Mouse (Mus musculus) intestine, postnatal 0 days (tissue): ENCODE data around the gene Nemp1. TPM values are rescaled to one million over a fixed set of nuclear protein-coding genes. Genes with fewer than 3 reads are reported as not detected.
A peak's percentile ranks its signal among the peaks of the same experiment; 100 is the strongest.

Experiments
- ATAC-seq: fragments of 200-750 bp; cut with Nextera tagmentation; 2 replicates; pipeline ENCODE4 v1.8.0; 2017; ENCODE audit warnings: mild to moderate bottlenecking, moderate TSS enrichment, moderate library complexity
- H3K27ac ChIP-seq: fragments of 300-500 bp; sonication (generic); 2 replicates; pipeline ENCODE4 v1.5.1; 2014; ENCODE audit warnings: mild to moderate bottlenecking, low read depth, low read length, moderate library complexity
- H3K27me3 ChIP-seq: fragments of 300-500 bp; sonication (generic); replicated peaks from 2 replicates; pipeline ENCODE4 v1.6.1; 2014; ENCODE audit warnings: low read length, mixed read lengths; ENCODE audit not compliant: control insufficient read depth, insufficient read depth
- H3K36me3 ChIP-seq: fragments of 300-500 bp; sonication (generic); 2 replicates; pipeline ENCODE4 v1.6.1; 2014; ENCODE audit warnings: mild to moderate bottlenecking, moderate library complexity; ENCODE audit not compliant: control insufficient read depth, insufficient read depth
- H3K4me1 ChIP-seq: fragments of 300-500 bp; sonication (generic); replicated peaks from 2 replicates; pipeline ENCODE4 v1.6.1; 2014; ENCODE audit warnings: antibody characterized with exemption, low read length, mixed read lengths; ENCODE audit not compliant: control insufficient read depth, insufficient read depth
- H3K4me2 ChIP-seq: fragments of 300-500 bp; sonication (generic); replicated peaks from 2 replicates; pipeline ENCODE4 v1.6.1; 2014; ENCODE audit warnings: low read depth, mild to moderate bottlenecking, moderate library complexity
- H3K4me3 ChIP-seq: fragments of 300-500 bp; sonication (generic); 2 replicates; pipeline ENCODE4 v1.5.1; 2014; ENCODE audit warnings: low read depth, low read length
- H3K9ac ChIP-seq: fragments of 300-500 bp; sonication (generic); 2 replicates; pipeline ENCODE4 v1.6.1; 2014; ENCODE audit warnings: mild to moderate bottlenecking, low read depth, low read length
- H3K9me3 ChIP-seq: fragments of 300-500 bp; sonication (generic); 2 replicates; pipeline ENCODE4 v1.6.1; 2016; ENCODE audit warnings: mixed run types; ENCODE audit not compliant: control insufficient read depth
- CTCF ChIP-seq: sonication (generic); IDR thresholded peaks from 2 replicates; pipeline ENCODE4 v1.5.1; 2016; ENCODE audit warnings: low read depth, mild to moderate bottlenecking, control low read depth, antibody characterized with exemption, moderate library complexity
- WGBS: fragments of 180-500 bp; shearing (Covaris S2); extraction: QIAGEN DNeasy Blood & Tissue Kit; methylation state at CpG from one replicate; pipeline ENCODE4 v1.1.7; 2014; 5-methylcytosine and 5-hydroxymethylcytosine counted together
- polyA plus RNA-seq: library from polyadenylated mRNA; unstranded; fragments of >200 nt; fragmentation: Nextera tagmentation; extraction: Ambion mirVana; gene quantifications from 2 replicates; pipeline ENCODE4 v1.2.1, GENCODE M21; 2015

Nemp1 gene
- polyA plus RNA-seq, 1 experiment from 2014 or later, result 2.9 TPM

- no peak for ATAC-seq
- Histone ChIP-seq H3K4me1 (no peaks in the 10 kb centered on the region), H3K4me2 (no peak overlapping the region), H3K9ac (no peak overlapping the region), H3K27ac (no peak overlapping the region), H3K9me3 (no peaks in the 10 kb centered on the region), H3K27me3 (no peaks in the 10 kb centered on the region), H3K36me3 (no peaks in the 10 kb centered on the region), H3K4me3 (no peak overlapping the region)
- TF ChIP-seq CTCF, result peak; percentile 64
- WGBS, result 92% methylated on average over 3 of the region's 3 CpGs
Observed at GRCm38 (mm10) chr10:127626433-127626832, 40.3 kb upstream of the Nemp1 start.

- Histone ChIP-seq H3K9ac (no peak overlapping the region), H3K4me3 (no peak overlapping the region), H3K4me2 (no peak overlapping the region), H3K9me3 (no peaks in the 10 kb centered on the region), H3K27ac (no peak overlapping the region), H3K36me3 (no peaks in the 10 kb centered on the region), H3K4me1 (peaks cover 7% of the 10 kb centered on the region), H3K27me3 (no peaks in the 10 kb centered on the region)
- TF ChIP-seq CTCF, result no peak
- no peak for ATAC-seq
- WGBS, result 78% methylated on average over 10 of the region's 10 CpGs
Observed at GRCm38 (mm10) chr10:127631261-127632214, 35.2 kb upstream of the Nemp1 start.

GRCm38 (mm10) chr10:127632668-127633271 is 33.9 kb upstream of the Nemp1 start:
- Histone ChIP-seq H3K27ac (no peak overlapping the region), H3K9me3 (no peaks in the 10 kb centered on the region), H3K4me1 (peaks cover 7% of the 10 kb centered on the region), H3K4me2 (0 out of 2 replicates have a peak overlapping the region, but pooled peaks have one; percentile 1), H3K4me3 (no peak overlapping the region), H3K36me3 (no peaks in the 10 kb centered on the region), H3K9ac (no peak overlapping the region), H3K27me3 (no peaks in the 10 kb centered on the region)
- WGBS, result 23% methylated on average over 7 of the region's 7 CpGs
- no peak for TF ChIP-seq CTCF
- peak; percentile 88 for ATAC-seq

- Histone ChIP-seq H3K36me3 (no peaks in the 10 kb centered on the region), H3K4me3 (no peak overlapping the region), H3K4me2 (no peak overlapping the region), H3K9me3 (no peaks in the 10 kb centered on the region), H3K27me3 (no peaks in the 10 kb centered on the region), H3K27ac (no peak overlapping the region), H3K4me1 (peaks cover 3% of the 10 kb centered on the region; the same call in 1 of the 2 replicates), H3K9ac (no peak overlapping the region)
- WGBS, result 68% methylated on average over 5 of the region's 5 CpGs
- no peak for ATAC-seq
- no peak for TF ChIP-seq CTCF
Observed at GRCm38 (mm10) chr10:127640421-127640820, 26.3 kb upstream of the Nemp1 start.

- H3K27ac ChIP-seq, result peak overlapping the region; percentile 94
- H3K4me2 ChIP-seq, result peak overlapping the region; percentile 93
- H3K27me3 ChIP-seq, result no peaks in the 10 kb centered on the region
- peak overlapping the region; percentile 66 for H3K4me3 ChIP-seq
- H3K36me3 ChIP-seq, result peaks cover 8% of the 10 kb centered on the region
- peak overlapping the region; percentile 74 for H3K9ac ChIP-seq
- ATAC-seq, result peak; percentile 61
- TF ChIP-seq CTCF, result peak; percentile 97
- H3K4me1 ChIP-seq, result peaks cover 3% of the 10 kb centered on the region; the same call in 1 of the 2 replicates
- WGBS, result 5% methylated on average over 19 of the region's 19 CpGs
- no peaks in the 10 kb centered on the region for H3K9me3 ChIP-seq
Observed at GRCm38 (mm10) chr10:127641861-127642771, 24.6 kb upstream of the Nemp1 start.
